Mouse (Mus musculus): Measurements from ENCODE around the gene Hnrnpa2b1.

DNA sequence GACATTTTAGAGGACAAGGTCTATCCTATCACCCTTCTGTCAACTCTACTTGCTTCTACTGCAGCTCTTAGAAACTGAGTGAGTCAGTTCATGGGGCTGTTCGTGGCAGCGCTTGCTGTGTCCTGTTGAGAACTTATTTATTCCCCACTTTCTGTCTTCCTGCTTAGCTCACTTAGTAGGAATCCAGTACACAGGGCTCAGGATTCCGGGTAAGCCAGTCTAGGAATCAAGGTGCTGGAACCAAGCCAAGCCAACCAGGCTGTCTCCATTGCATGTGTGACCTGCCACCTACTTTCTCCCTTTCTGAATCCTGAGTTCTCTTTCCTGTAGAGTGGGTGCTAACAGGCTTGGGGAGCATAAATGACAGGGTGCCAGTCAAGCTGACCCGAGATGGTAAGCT lies 32.0 kb downstream of the Hnrnpa2b1 start:
- TF ChIP-seq CTCF (IDR thresholded peaks at IDR 0.05) (no peak), EP300 (IDR thresholded peaks at IDR 0.05) (no peak)
